In genomic region chr8:119606224-119606623, GRCm38 (mm10) we compare ENCODE assay signal across 16 mouse cellular contexts. TPM values are rescaled to one million over a fixed set of nuclear protein-coding genes. Genes with fewer than 3 reads are reported as not detected.
DNase-seq lines count a peak whose midpoint lies in the region; ATAC-seq and TF ChIP-seq lines count a peak whose summit lies in the region.
"Had no signal": no experiment of that assay in that cellular context is flagged by ENCODE, and none has a peak within 500 bp of the region (broad histone marks: within the 10 kb centered on the region; RNA-seq: fewer than 3 reads in every experiment).

No protein-coding gene starts in this region.

- 86% methylated on average over 2 of the region's 2 CpGs for WGBS in hindbrain, postnatal 0 days
- WGBS in hindbrain, embryonic 14.5 days = 86% methylated on average over 2 of the region's 2 CpGs

- ATAC-seq in hindbrain, postnatal 0 days = no peak
- no peak for ATAC-seq in hindbrain, embryonic 14.5 days (ENCODE audit: low FRiP score)
- ATAC-seq: intestine, embryonic 15.5 days had no signal

- H3K4me1 ChIP-seq in hindbrain, postnatal 0 days (ENCODE audit: insufficient read depth, low read length) = peaks cover 8% of the 10 kb centered on the region; the same call in 1 of the 2 replicates
- H3K4me1 ChIP-seq in hindbrain, embryonic 14.5 days (replicated peaks; ENCODE audit: control insufficient read depth, insufficient read depth, low read length) = peaks cover 7% of the 10 kb centered on the region

- no peaks in the 10 kb centered on the region for H3K27me3 ChIP-seq in hindbrain, postnatal 0 days (ENCODE audit: insufficient read depth, low read length)
- H3K27me3 ChIP-seq in hindbrain, embryonic 14.5 days (ENCODE audit: control insufficient read depth, insufficient read depth, low read length) = no peaks in the 10 kb centered on the region
- H3K27me3 ChIP-seq: intestine, embryonic 15.5 days had no signal

- H3K36me3 ChIP-seq in hindbrain, postnatal 0 days (ENCODE audit: insufficient read depth, low read length) = peaks cover 12% of the 10 kb centered on the region
- peaks cover 13% of the 10 kb centered on the region for H3K36me3 ChIP-seq in hindbrain, embryonic 14.5 days (replicated peaks; ENCODE audit: control insufficient read depth, insufficient read depth)

- no peak overlapping the region for H3K9ac ChIP-seq in hindbrain, postnatal 0 days (replicated peaks; ENCODE audit: low read length)
- no peak overlapping the region for H3K9ac ChIP-seq in hindbrain, embryonic 14.5 days
- H3K9ac ChIP-seq: intestine, embryonic 15.5 days had no signal

- peak; percentile 32 for TF ChIP-seq CTCF in hindbrain, postnatal 0 days (IDR thresholded peaks at IDR 0.05; ENCODE audit: low read depth)

- DNase-seq in hindbrain, postnatal 0 days (ENCODE audit: low spot score) = peak; percentile 30
- no peak for DNase-seq in hindbrain, embryonic 14.5 days (ENCODE audit: low spot score)
- DNase-seq in lung, postnatal 36 days = peak; percentile 23
- DNase-seq in lung, postnatal 10 days = no peak
- DNase-seq in CD4-positive helper T cell, adult 2 months (ENCODE audit: low read depth, low spot score) = peak; percentile 42
- peak; percentile 48 for DNase-seq in naive thymus-derived CD4-positive, alpha-beta T cell, adult 2 months (ENCODE audit: low read depth)
- no peak for DNase-seq in right cerebral cortex, postnatal 4 days
- DNase-seq in frontal cortex, postnatal 14 days (ENCODE audit: low spot score in 2 of 2) = no peak
- DNase-seq: heart, postnatal 36 days; layer of hippocampus, adult 9-11 months; lung, postnatal 4 days; spleen, adult 18-20 months had no signal

- 0 out of 2 replicates have a peak, but pooled peaks cover 3% of the 10 kb centered on the region for H3K9me3 ChIP-seq in hindbrain, postnatal 0 days (ENCODE audit: low read length)
- no peaks in the 10 kb centered on the region for H3K9me3 ChIP-seq in hindbrain, embryonic 14.5 days (ENCODE audit: control insufficient read depth, low read length)
- H3K9me3 ChIP-seq: intestine, embryonic 15.5 days had no signal

- H3K27ac ChIP-seq in hindbrain, postnatal 0 days = no peak overlapping the region
- no peak overlapping the region for H3K27ac ChIP-seq in hindbrain, embryonic 14.5 days
- H3K27ac ChIP-seq: intestine, embryonic 15.5 days had no signal

- H3K4me2 ChIP-seq in hindbrain, postnatal 0 days (ENCODE audit: low read depth, low read length) = no peak overlapping the region
- H3K4me2 ChIP-seq in hindbrain, embryonic 14.5 days (replicated peaks) = no peak overlapping the region
- H3K4me2 ChIP-seq: intestine, embryonic 15.5 days had no signal

- H3K4me3 ChIP-seq in hindbrain, postnatal 0 days (ENCODE audit: low read length) = no peak overlapping the region
- no peak overlapping the region for H3K4me3 ChIP-seq in hindbrain, embryonic 14.5 days (replicated peaks; ENCODE audit: low read length)
- H3K4me3 ChIP-seq: intestine, embryonic 15.5 days had no signal

RNA-seq across cellular contexts. Expression of gene Taf1c, which starts 1.2 kb away (rescaled TPM):
- total RNA-seq in hindbrain, postnatal 0 days (2014; rRNA removed) = 19.8 and 29.7 TPM in 2 replicates
- 7.9 and 9.4 TPM in 2 replicates for polyA plus RNA-seq in hindbrain, postnatal 0 days (2015; fragmentation: Nextera tagmentation; extraction: Ambion mirVana)
- 13.3 and 14.0 TPM in 2 replicates for polyA plus RNA-seq in hindbrain, embryonic 14.5 days (2014; fragmentation: Nextera tagmentation; extraction: Ambion mirVana)

RNA-seq across cellular contexts. Expression of gene Adad2, which starts 6.3 kb away (rescaled TPM):
- 0.63 and 1.0 TPM in 2 replicates for total RNA-seq in hindbrain, postnatal 0 days (2014; rRNA removed)
- polyA plus RNA-seq in hindbrain, postnatal 0 days (2015; fragmentation: Nextera tagmentation; extraction: Ambion mirVana) = 0.11 TPM in 1 of 2 replicates, not detected in the other
- not detected in 2 replicates for polyA plus RNA-seq in hindbrain, embryonic 14.5 days (2014; fragmentation: Nextera tagmentation; extraction: Ambion mirVana)
- total RNA-seq: adrenal gland, adult 18-20 months; G1E; heart, postnatal 36 days had no signal
- polyA plus RNA-seq: G1E; intestine, embryonic 15.5 days had no signal

RNA-seq across cellular contexts. Expression of gene Kcng4, which starts 29.3 kb away (rescaled TPM):
- total RNA-seq in hindbrain, postnatal 0 days (2014; rRNA removed) = 0.11 and 0.73 TPM in 2 replicates
- 0.19 and 0.21 TPM in 2 replicates for polyA plus RNA-seq in hindbrain, postnatal 0 days (2015; fragmentation: Nextera tagmentation; extraction: Ambion mirVana)
- polyA plus RNA-seq in hindbrain, embryonic 14.5 days (2014; fragmentation: Nextera tagmentation; extraction: Ambion mirVana) = 0.09 and 0.16 TPM in 2 replicates
- polyA plus RNA-seq: G1E; limb, embryonic 11.5 days had no signal

RNA-seq across cellular contexts. Expression of gene Dnaaf1, which starts 31.2 kb away (rescaled TPM):
- 0.04 TPM in 1 of 2 replicates, not detected in the other for total RNA-seq in hindbrain, postnatal 0 days (2014; rRNA removed)
- 0.42 and 0.48 TPM in 2 replicates for polyA plus RNA-seq in hindbrain, postnatal 0 days (2015; fragmentation: Nextera tagmentation; extraction: Ambion mirVana)
- polyA plus RNA-seq in hindbrain, embryonic 14.5 days (2014; fragmentation: Nextera tagmentation; extraction: Ambion mirVana) = 0.51 and 0.53 TPM in 2 replicates
- total RNA-seq: adrenal gland, adult 18-20 months; heart, postnatal 36 days had no signal

RNA-seq across cellular contexts. Expression of gene Hsdl1, which starts 31.2 kb away (rescaled TPM):
- total RNA-seq in hindbrain, postnatal 0 days (2014; rRNA removed) = 127 and 144 TPM in 2 replicates
- 114 and 126 TPM in 2 replicates for polyA plus RNA-seq in hindbrain, postnatal 0 days (2015; fragmentation: Nextera tagmentation; extraction: Ambion mirVana)
- polyA plus RNA-seq in hindbrain, embryonic 14.5 days (2014; fragmentation: Nextera tagmentation; extraction: Ambion mirVana) = 163 and 182 TPM in 2 replicates

Comparison
In these comparisons a context has a peak if more than half of its experiments do, and no peak if none do; other contexts are left out.
1. DNase-seq: peak in hindbrain, postnatal 0 days (single experiment), lung, postnatal 36 days (single experiment), CD4-positive helper T cell, adult 2 months (single experiment) and naive thymus-derived CD4-positive, alpha-beta T cell, adult 2 months (single experiment); none in hindbrain, embryonic 14.5 days (single experiment), lung, postnatal 10 days (single experiment), right cerebral cortex, postnatal 4 days (single experiment) and frontal cortex, postnatal 14 days (0 of 2).